Mouse (Mus musculus) thymus, postnatal 25 days (tissue): ENCODE results near the gene Pphln1.
A peak's percentile ranks its signal among the peaks of the same experiment; 100 is the strongest.
"Not testable (repeated sequence)": the region's sequence is repeated elsewhere in the genome, so short reads cannot be mapped to it uniquely, and the experiment has no call there.

Experiments
- DNase-seq: peaks from one replicate; pipeline ENCODE4 v3.0.0; 2022

Pphln1 gene

GRCm38 (mm10) chr15:93397826-93398698 is at the start of gene Pphln1, which contains the start of gene Zcrb1:
Gene Pphln1 (plus strand): TSS chr15:93398350.
Gene Zcrb1 (minus strand): TSS chr15:93398334.
- peak; percentile 88 for DNase-seq

DNA sequence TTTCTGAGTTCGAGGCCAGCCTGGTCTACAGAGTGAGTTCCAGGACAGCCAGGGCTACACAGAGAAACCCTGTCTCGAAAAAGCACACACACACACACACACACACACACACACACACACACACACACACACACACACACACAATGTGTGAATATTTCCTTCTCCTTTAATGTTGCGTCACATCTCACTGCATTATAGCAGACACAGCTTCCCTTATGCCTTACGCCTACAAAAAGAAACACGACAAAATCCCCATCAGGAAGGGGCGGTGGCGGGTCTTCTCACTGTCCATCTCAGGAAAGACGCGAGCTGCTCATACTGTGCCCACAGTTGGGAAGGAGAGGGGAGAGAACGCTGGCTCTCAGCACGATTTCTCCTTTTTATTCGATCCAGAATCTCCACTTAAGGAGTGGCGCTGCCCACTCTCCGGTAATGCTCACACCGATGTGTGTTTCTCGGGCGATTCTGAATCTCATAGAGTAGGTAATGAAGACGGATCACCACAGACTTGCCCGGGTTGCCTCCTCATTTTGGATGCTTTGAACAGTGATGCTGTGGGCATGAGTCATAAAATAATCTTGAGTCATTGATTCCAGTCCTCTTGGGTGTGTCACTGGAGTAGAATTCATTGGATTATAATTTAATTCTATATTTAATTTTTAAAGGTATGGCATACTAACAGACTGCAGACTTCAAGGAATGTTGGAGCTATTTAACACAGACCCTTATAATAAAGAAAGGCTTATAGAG is 39.6 kb upstream of the Pphln1 start:
- no peak for DNase-seq

DNA sequence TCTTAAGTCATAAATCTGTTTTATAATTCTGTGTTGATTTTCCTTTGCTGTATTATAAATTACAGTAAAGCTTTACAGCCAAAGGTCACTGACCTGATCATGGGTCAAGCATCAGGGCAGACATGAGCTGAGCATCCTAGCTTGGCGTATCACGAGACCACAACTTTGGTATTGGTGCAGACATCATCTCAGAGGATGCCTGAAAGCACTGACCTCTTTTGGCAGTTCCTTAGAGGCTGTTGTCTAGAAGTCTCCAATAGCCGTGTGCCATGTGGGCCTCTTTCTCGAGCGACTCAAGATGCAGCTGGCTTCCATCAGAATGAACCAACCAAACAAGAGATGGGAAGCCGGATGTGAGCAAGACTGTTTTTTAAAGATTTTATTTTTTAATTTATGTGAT is 32.6 kb upstream of the Pphln1 start:
- no peak for DNase-seq

GRCm38 (mm10) chr15:93368558-93368957 is 29.6 kb upstream of the Pphln1 start:
- DNase-seq = no peak

DNA sequence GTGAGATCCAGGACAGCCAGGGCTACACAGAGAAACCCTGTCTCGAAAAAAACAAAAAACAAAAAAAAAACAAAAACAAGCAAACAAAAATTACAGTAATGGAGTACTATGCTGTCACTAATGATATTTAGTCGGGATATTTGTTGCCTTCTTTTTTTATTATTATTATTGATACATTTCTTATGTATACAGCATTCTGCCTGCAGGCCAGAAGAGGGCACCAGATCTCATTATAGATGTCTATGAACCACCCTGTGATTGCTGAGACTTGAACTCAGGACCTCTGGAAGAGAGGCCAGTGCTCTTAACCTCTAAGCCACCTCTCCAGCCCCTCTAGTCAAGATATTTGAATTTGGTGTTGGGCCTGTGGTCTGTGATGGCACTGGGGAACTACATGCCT is 26.3 kb upstream of the Pphln1 start:
- no peak for DNase-seq

GRCm38 (mm10) chr15:93372525-93373119 is 25.5 kb upstream of the Pphln1 start:
- not testable (repeated sequence) for DNase-seq

GRCm38 (mm10) chr15:93375696-93376095 is 22.5 kb upstream of the Pphln1 start:
- DNase-seq = no peak

DNA sequence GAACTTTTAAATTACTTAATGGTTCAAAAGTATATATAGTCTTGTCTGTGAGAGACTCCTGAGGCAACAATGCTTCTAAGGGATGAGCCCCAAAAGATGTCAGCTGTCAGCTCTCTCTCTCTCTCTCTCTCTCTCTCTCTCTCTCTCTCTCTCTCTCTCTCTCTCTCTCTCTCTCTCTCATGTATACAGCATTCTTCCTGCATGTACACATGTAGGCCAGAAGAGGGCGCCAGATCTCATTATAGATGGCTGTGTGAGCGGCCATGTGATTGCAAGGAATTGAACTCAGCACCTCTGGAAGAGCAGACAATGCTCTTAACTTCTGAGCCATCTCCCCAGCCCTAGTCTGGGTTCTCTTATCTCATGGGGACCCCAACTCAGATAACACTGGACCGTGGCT is 19.0 kb upstream of the Pphln1 start:
- DNase-seq = peak; percentile 18

DNA sequence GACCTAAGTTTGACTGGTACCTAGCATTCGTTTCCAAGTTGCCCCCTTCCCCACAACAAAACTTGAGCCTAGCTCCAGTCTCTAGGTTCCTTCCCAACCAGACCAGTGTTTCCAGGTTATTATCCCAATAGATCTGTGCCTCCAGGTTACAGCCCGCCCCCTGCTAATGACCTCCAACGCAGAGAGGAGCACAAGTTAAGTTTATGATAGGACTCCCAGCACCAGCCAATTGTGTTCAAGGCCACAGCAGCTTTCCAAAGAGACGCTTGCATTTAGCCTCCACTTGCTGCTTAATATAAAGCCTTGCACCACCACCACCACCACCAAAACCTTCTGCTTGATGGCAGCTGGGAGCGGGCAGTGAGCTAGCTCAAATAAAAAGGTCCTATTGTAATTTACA is 16.8 kb upstream of the Pphln1 start:
- DNase-seq = no peak

GRCm38 (mm10) chr15:93397269-93397668 is 881 bp upstream of the Pphln1 start:
- DNase-seq = peak; percentile 4

DNA sequence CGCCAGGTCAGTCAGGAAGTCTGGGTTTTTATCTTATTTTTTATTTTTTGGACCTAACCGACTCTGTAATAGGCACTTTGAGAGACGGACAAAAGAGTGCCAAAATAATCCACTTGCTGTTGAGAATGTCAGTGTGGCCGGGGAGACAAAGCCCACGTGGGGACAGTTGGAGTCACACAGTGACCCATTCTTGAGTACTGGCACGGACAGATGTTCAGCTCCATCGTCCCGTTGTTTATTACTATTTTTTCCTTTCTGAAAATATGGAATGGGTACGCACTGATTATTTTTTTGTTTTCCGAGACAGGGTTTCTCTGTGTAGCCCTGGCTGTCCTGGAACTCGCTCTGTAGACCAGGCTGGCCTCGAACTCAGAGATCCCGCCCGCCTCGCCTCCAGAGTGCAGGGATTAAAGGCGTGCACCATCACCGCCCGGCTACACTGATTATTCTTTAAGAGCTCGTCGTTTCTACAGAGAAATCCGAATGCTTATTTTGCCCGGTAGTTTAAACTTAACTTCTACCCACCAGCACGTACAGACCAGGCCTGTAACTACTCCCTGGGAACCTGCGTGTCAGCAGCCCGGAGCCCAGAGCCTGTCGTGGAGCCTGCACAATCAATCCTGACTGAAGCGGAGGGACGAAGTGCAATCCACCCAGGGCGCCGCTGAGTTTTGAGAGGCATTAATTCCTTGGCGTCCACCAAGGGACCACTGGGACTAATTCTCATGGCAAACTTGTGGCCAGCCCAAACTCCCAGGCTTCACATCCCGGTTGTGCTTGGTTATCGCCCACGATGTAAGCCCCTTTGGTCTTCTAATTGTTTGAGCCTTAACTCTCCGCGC is 770 bp downstream of the Pphln1 start:
- DNase-seq = peak; percentile 6

DNA sequence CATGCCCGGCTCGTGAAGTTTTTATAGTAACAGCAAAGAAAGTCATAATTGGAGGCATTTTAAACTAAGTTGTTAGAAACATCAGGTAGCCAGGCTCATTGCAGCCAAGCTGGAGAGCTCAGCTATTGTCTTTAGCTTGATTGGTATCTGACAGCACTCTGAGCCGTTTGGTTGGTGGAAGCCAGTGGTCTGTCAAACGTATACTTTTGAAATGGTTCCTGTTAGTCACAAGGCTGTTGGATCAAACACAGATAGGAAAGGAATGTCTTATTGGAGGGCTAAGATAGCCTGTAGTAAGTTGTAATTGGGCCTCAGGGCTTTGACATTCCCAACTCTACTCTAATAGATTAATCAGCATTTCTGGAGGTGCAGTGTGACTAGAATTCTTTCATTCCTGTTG is 3.3 kb downstream of the Pphln1 start:
- DNase-seq = no peak

GRCm38 (mm10) chr15:93402730-93403129 is 4.6 kb downstream of the Pphln1 start:
- DNase-seq = no peak

GRCm38 (mm10) chr15:93404849-93405248 is 6.7 kb downstream of the Pphln1 start:
- no peak for DNase-seq

DNA sequence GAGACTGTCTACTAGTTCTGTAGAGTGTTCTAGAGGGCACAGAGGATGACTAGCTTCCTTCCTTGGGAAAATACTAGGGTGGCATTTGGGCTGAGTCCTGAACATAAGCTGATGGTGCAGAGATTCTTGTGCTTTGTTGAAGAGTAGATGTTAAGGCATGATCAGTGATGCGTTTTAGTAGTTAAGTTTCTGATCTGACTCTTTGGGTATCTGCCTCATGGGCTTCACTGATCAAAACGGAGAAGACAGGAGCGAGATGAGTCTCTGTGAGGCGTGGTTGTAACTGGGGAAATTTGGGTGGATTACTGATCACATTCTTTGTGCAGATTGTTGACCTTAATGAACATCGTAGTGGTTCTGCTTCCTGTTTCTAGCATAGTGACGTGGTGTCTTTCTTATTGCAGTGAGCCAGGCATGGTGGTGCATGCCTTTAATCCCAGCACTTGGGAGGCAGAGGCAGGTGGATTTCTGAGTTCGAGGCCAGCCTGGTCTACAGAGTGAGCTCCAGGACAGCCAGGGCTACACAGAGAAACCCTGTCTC is 7.4 kb downstream of the Pphln1 start:
- no peak for DNase-seq

GRCm38 (mm10) chr15:93406492-93406891 is 8.3 kb downstream of the Pphln1 start:
- DNase-seq = no peak

DNA sequence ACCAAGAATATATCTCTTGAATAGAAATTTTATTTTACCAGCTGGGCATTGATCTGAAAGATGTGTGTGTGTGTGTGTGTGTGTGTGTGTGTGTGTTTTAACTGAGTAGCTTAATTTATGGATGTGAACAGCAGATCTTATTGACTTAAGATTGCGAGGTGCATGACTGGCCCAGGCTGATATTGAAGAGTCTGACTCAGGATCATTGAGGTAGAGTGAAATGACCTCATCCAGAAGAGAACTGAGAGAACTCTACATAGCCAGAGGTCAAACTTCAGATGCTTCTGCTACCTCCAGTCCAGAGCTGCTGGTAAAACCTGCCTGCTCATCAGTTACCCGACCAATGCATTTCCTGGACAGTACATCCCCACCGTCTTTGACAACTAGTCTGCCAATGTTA is 14.3 kb downstream of the Pphln1 start:
- no peak for DNase-seq

GRCm38 (mm10) chr15:93414456-93414855 is 16.3 kb downstream of the Pphln1 start:
- DNase-seq = no peak

DNA sequence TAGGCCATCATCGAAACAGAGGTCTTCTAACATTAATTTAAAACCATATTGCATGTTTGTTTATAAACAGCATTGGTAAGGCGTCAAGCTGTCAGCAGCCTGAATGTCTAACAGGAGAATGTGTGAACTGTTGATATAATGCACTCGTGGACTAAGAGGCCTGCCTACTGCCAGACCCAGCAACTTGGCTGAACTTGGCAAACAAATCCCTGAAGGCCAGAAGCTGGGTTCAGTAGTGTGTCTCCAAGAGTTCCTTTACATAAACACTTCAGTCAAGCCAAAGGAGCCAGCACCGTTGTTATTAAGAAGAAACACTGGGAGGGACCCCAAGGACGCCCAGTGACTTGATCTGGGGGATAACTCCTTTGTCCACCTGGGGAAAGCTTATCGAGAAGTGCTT is 18.1 kb downstream of the Pphln1 start:
- DNase-seq = no peak

DNA sequence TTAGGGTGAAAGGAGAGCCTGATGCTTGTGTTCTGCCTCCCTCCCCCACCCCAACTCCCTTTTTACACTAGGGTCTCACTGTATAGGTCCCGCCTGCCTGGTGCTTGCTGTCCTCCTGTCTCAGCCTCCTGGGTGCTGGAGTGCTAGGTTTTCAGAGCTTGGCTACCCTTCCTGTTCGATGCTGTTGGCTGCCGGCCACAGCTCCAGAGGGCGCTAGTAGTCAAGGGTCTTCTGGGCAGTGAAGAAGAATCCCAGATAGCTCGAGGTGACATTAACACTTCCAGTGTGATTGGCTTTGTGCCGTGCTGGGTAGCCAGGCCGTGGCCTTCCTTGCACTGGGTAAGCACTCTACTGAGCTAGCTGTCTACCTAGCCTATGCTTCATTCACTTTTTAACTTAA is 22.4 kb downstream of the Pphln1 start:
- no peak for DNase-seq

- peak; percentile 4 for DNase-seq
Measured at GRCm38 (mm10) chr15:93422537-93422936, 24.4 kb downstream of the Pphln1 start.

DNA sequence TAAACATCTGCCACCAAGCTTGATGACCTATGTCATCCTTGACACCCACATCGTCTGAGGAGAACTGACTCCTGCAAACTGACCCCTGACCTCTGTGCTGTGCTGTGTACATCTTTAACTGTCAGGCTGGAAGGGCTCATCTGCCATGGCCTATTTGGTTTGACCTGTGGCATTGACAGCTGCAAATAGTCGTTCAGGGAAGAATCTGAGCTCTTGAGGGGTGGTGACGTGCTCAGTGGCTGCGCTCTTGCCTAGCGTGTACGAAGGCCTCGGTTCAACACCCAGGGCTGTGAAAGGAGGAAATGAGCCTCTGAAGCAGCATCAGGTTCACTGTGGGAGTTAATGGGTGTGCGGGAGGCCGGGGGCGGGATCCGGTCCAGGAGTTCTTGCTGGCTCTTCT is 35.7 kb downstream of the Pphln1 start:
- DNase-seq = no peak
